Mouse (Mus musculus): Measurements from ENCODE around the gene Dek. TPM values are rescaled to one million over a fixed set of nuclear protein-coding genes. Genes with fewer than 3 reads are reported as not detected.

Dek gene
- polyA plus RNA-seq, 1 experiment, result 48.6 TPM

- Histone ChIP-seq H3K4me3 (replicated peaks; ENCODE audit: insufficient read depth, low read depth, low read length) (peak overlapping the region; percentile 83), H3K27me3 (ENCODE audit: control insufficient read depth, insufficient read depth, low read length) (no peaks in the 10 kb centered on the region), H3K4me1 (ENCODE audit: control insufficient read depth, insufficient read depth, low read length) (no peaks in the 10 kb centered on the region; the same call in none of the 2 replicates), H3K27ac (ENCODE audit: insufficient read depth, low read length) (no peak overlapping the region)
- under 1% methylated on average over 20 of the region's 20 CpGs for WGBS
- no peak for DNase-seq
- no peak for TF ChIP-seq CTCF (IDR thresholded peaks at IDR 0.05; ENCODE audit: borderline replicate concordance, insufficient read depth, low read depth, low read length)
- no peak for TF ChIP-seq POLR2A (IDR thresholded peaks at IDR 0.05; ENCODE audit: borderline replicate concordance, insufficient read depth, low read length)
Measured at GRCm38 (mm10) chr13:47106580-47106888, 533 bp upstream of the Dek start.

GRCm38 (mm10) chr13:47104856-47105541 is 1.0 kb downstream of the Dek start:
- H3K27ac ChIP-seq (ENCODE audit: insufficient read depth, low read length), result no peak overlapping the region
- H3K4me3 ChIP-seq (replicated peaks; ENCODE audit: insufficient read depth, low read depth, low read length), result peak overlapping the region; percentile 94
- under 1% methylated on average over 25 of the region's 25 CpGs for WGBS
- H3K27me3 ChIP-seq (ENCODE audit: control insufficient read depth, insufficient read depth, low read length), result no peaks in the 10 kb centered on the region
- TF ChIP-seq CTCF (IDR thresholded peaks at IDR 0.05; ENCODE audit: borderline replicate concordance, insufficient read depth, low read depth, low read length) (no peak), POLR2A (IDR thresholded peaks at IDR 0.05; ENCODE audit: borderline replicate concordance, insufficient read depth, low read length) (no peak)
- H3K4me1 ChIP-seq (ENCODE audit: control insufficient read depth, insufficient read depth, low read length), result no peaks in the 10 kb centered on the region; the same call in none of the 2 replicates
- peak; percentile 28 to 32 for DNase-seq

DNA sequence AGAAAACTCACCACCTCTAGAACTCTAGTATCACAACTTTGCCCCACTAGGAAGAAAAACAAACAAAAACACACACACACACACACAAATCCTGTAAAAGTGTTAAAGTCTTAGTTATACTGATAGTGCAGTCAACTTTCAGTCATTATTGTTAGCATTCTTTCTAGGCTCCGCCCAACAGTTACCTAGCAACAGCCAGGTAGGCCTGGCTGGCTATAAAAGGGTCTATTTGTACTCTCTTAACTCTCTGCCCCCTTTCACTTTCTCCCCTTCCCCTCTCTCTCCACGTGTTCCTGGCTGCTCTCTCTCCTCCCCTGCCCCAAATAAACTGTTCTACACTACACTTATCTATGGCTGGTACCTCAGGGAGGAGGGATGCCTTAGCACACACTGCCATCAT is 1.9 kb downstream of the Dek start:
- 30% methylated on average over 2 of the region's 2 CpGs for WGBS
- peak overlapping the region; percentile 26 for H3K4me3 ChIP-seq (replicated peaks; ENCODE audit: insufficient read depth, low read depth, low read length)
- TF ChIP-seq POLR2A (IDR thresholded peaks at IDR 0.05; ENCODE audit: borderline replicate concordance, insufficient read depth, low read length), result no peak
- no peak for TF ChIP-seq CTCF (IDR thresholded peaks at IDR 0.05; ENCODE audit: borderline replicate concordance, insufficient read depth, low read depth, low read length)
- H3K4me1 ChIP-seq (ENCODE audit: control insufficient read depth, insufficient read depth, low read length), result no peaks in the 10 kb centered on the region; the same call in none of the 2 replicates
- H3K27me3 ChIP-seq (ENCODE audit: control insufficient read depth, insufficient read depth, low read length), result no peaks in the 10 kb centered on the region
- no peak overlapping the region for H3K27ac ChIP-seq (ENCODE audit: insufficient read depth, low read length)
- no peak for DNase-seq

GRCm38 (mm10) chr13:47100587-47100986 is 5.4 kb downstream of the Dek start:
- no peaks in the 10 kb centered on the region for H3K27me3 ChIP-seq (ENCODE audit: control insufficient read depth, insufficient read depth, low read length)
- 74% methylated on average over 2 of the region's 2 CpGs for WGBS

DNA sequence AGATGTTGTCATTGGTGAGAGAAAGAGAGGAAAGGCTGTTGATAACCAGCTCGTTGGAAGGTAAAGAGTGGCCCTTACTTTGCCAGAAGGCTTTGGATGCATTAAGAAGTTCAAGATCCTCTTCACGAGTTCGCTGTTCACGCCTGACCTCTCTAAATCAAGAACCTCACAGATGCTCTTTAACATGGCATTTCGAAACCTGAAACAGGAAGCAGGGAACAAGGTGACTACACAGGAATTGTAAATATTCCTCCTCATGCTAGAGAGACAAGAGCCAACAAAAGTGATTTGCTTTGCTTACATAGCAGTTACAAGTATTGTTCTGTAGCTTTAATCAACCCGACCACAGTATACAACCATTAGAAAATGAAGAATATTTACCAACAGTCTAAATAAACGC is 6.7 kb downstream of the Dek start:
- DNase-seq, result no peak
- Histone ChIP-seq H3K27ac (ENCODE audit: insufficient read depth, low read length) (no peak overlapping the region), H3K4me3 (replicated peaks; ENCODE audit: insufficient read depth, low read depth, low read length) (no peak overlapping the region), H3K4me1 (ENCODE audit: control insufficient read depth, insufficient read depth, low read length) (no peaks in the 10 kb centered on the region; the same call in none of the 2 replicates), H3K27me3 (ENCODE audit: control insufficient read depth, insufficient read depth, low read length) (no peaks in the 10 kb centered on the region)
- WGBS, result 79% methylated on average over 7 of the region's 7 CpGs
- TF ChIP-seq CTCF (IDR thresholded peaks at IDR 0.05; ENCODE audit: borderline replicate concordance, insufficient read depth, low read depth, low read length) (no peak), POLR2A (IDR thresholded peaks at IDR 0.05; ENCODE audit: borderline replicate concordance, insufficient read depth, low read length) (no peak)

More at GRCm38 (mm10) chr13:47100587-47100986, 5.4 kb downstream of the Dek start:
- no peak for TF ChIP-seq CTCF (IDR thresholded peaks at IDR 0.05; ENCODE audit: borderline replicate concordance, insufficient read depth, low read depth, low read length)
- no peak for TF ChIP-seq POLR2A (IDR thresholded peaks at IDR 0.05; ENCODE audit: borderline replicate concordance, insufficient read depth, low read length)
- H3K27ac ChIP-seq (ENCODE audit: insufficient read depth, low read length), result no peak overlapping the region
- H3K4me1 ChIP-seq (ENCODE audit: control insufficient read depth, insufficient read depth, low read length), result no peaks in the 10 kb centered on the region; the same call in none of the 2 replicates
- no peak for DNase-seq
- no peak overlapping the region for H3K4me3 ChIP-seq (replicated peaks; ENCODE audit: insufficient read depth, low read depth, low read length)

DNA sequence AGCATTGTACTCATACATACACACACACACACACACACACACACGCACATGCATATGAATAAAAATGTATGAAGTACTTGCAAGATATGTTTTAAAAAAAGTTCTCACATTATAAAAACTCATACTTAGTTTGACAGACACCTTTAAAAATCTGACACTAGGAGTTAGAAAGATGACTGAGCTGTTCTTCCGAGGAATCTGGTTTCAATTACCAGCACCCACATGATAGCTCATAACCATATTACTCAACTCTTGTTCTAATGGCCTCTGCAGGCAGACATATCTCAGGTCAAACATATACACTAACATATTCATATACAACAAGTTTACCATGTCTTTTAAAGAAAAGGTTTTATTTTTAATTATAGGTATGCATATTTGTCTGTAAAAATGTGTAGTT is 9.4 kb downstream of the Dek start:
- Histone ChIP-seq H3K4me3 (replicated peaks; ENCODE audit: insufficient read depth, low read depth, low read length) (no peak overlapping the region), H3K4me1 (ENCODE audit: control insufficient read depth, insufficient read depth, low read length) (no peaks in the 10 kb centered on the region), H3K27me3 (ENCODE audit: control insufficient read depth, insufficient read depth, low read length) (no peaks in the 10 kb centered on the region), H3K27ac (ENCODE audit: insufficient read depth, low read length) (no peak overlapping the region)
- 89% methylated on average over 2 of the region's 2 CpGs for WGBS
- DNase-seq, result no peak
- TF ChIP-seq CTCF (IDR thresholded peaks at IDR 0.05; ENCODE audit: borderline replicate concordance, insufficient read depth, low read depth, low read length) (no peak), POLR2A (IDR thresholded peaks at IDR 0.05; ENCODE audit: borderline replicate concordance, insufficient read depth, low read length) (no peak)

DNA sequence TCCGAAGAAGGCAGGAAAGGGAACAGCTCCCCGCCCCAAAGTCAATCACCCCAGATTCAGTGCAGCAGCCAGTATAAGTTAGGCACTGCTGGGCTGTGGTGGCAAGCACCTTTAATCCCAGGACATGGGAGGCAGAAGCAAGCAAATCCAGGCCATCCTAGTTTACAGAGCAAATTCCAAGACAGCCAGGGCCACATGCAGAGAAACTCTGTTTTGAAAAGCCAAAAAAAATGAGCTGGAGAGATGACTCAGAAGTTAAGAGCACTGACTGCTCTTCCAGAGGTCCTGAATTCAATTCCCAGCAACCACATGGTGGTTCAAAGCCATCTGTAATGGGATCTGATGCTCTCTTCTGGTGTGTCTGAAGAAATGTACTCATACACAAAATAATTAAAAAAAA is 12.2 kb downstream of the Dek start:
- WGBS, result 89% methylated on average over 2 of the region's 2 CpGs
- Histone ChIP-seq H3K4me3 (replicated peaks; ENCODE audit: insufficient read depth, low read depth, low read length) (no peak overlapping the region), H3K4me1 (ENCODE audit: control insufficient read depth, insufficient read depth, low read length) (no peaks in the 10 kb centered on the region), H3K27me3 (ENCODE audit: control insufficient read depth, insufficient read depth, low read length) (no peaks in the 10 kb centered on the region), H3K27ac (ENCODE audit: insufficient read depth, low read length) (no peak overlapping the region)
- no peak for TF ChIP-seq POLR2A (IDR thresholded peaks at IDR 0.05; ENCODE audit: borderline replicate concordance, insufficient read depth, low read length)
- TF ChIP-seq CTCF (IDR thresholded peaks at IDR 0.05; ENCODE audit: borderline replicate concordance, insufficient read depth, low read depth, low read length), result no peak
- DNase-seq, result no peak

DNA sequence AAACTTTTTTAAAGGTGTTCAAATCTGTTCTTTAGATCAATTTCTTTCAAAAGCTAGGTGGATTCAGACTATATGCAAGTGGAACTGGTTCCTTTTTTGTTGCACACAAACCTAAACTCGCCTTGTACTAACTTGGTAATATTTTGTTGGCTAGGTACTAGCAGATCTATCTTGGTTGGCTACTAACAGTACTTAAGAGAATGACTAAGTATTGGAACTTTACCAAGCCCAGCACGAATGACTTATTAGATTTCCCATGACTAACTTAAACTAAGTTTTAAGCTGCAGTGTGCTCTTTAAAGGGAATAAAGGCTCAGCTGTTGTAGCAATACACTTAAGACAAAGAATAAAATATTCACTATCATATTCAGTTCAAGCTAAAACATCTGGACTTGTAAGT is 16.7 kb downstream of the Dek start:
- Histone ChIP-seq H3K27me3 (ENCODE audit: control insufficient read depth, insufficient read depth, low read length) (no peaks in the 10 kb centered on the region), H3K4me3 (replicated peaks; ENCODE audit: insufficient read depth, low read depth, low read length) (no peak overlapping the region)

More for the DNA sequence above, 16.7 kb downstream of the Dek start:
- TF ChIP-seq CTCF (IDR thresholded peaks at IDR 0.05; ENCODE audit: borderline replicate concordance, insufficient read depth, low read depth, low read length), result no peak
- no peak for TF ChIP-seq POLR2A (IDR thresholded peaks at IDR 0.05; ENCODE audit: borderline replicate concordance, insufficient read depth, low read length)
- 64% methylated on average over 2 of the region's 2 CpGs for WGBS
- H3K4me1 ChIP-seq (ENCODE audit: control insufficient read depth, insufficient read depth, low read length), result no peaks in the 10 kb centered on the region
- DNase-seq, result no peak
- no peak overlapping the region for H3K27ac ChIP-seq (ENCODE audit: insufficient read depth, low read length)
